Comparison of ENCODE assay signal across 22 mouse cellular contexts in genomic region chr2:23202900-23203670, GRCm38 (mm10). TPM values are rescaled to one million over a fixed set of nuclear protein-coding genes. Genes with fewer than 3 reads are reported as not detected.
DNase-seq lines count a peak whose midpoint lies in the region; ATAC-seq lines count a peak whose summit lies in the region.
"Had no signal": no experiment of that assay in that cellular context is flagged by ENCODE, and none has a peak within 500 bp of the region (broad histone marks: within the 10 kb centered on the region; RNA-seq: fewer than 3 reads in every experiment).

No protein-coding gene starts in this region.

- H3K27ac ChIP-seq in forebrain, embryonic 13.5 days, result no peak overlapping the region
- no peak overlapping the region for H3K27ac ChIP-seq in forebrain, embryonic 10.5 days
- H3K27ac ChIP-seq in hindbrain, embryonic 15.5 days (replicated peaks), result no peak overlapping the region
- H3K27ac ChIP-seq in hindbrain, embryonic 10.5 days, result no peak overlapping the region
- H3K27ac ChIP-seq in neural tube, embryonic 12.5 days, result no peak overlapping the region
- H3K27ac ChIP-seq in midbrain, embryonic 16.5 days (ENCODE audit: low read length), result no peak overlapping the region
- H3K27ac ChIP-seq in limb, embryonic 10.5 days, result no peak overlapping the region
- H3K27ac ChIP-seq: embryonic facial prominence, embryonic 13.5 days; heart, embryonic 13.5 days; limb, embryonic 15.5 days had no signal

- H3K4me3 ChIP-seq in forebrain, embryonic 13.5 days, result no peak overlapping the region
- H3K4me3 ChIP-seq in forebrain, embryonic 10.5 days, result no peak overlapping the region
- no peak overlapping the region for H3K4me3 ChIP-seq in hindbrain, embryonic 15.5 days
- no peak overlapping the region for H3K4me3 ChIP-seq in hindbrain, embryonic 10.5 days
- no peak overlapping the region for H3K4me3 ChIP-seq in neural tube, embryonic 12.5 days
- no peak overlapping the region for H3K4me3 ChIP-seq in midbrain, embryonic 16.5 days (ENCODE audit: low read depth, low read length)
- no peak overlapping the region for H3K4me3 ChIP-seq in limb, embryonic 10.5 days
- H3K4me3 ChIP-seq: embryonic facial prominence, embryonic 13.5 days; heart, embryonic 13.5 days; limb, embryonic 15.5 days had no signal

- no peaks in the 10 kb centered on the region for H3K27me3 ChIP-seq in forebrain, embryonic 13.5 days
- no peaks in the 10 kb centered on the region for H3K27me3 ChIP-seq in forebrain, embryonic 10.5 days (ENCODE audit: poor library complexity, severe bottlenecking)
- H3K27me3 ChIP-seq in hindbrain, embryonic 15.5 days, result no peaks in the 10 kb centered on the region
- H3K27me3 ChIP-seq in hindbrain, embryonic 10.5 days (ENCODE audit: insufficient read depth, poor library complexity, severe bottlenecking), result no peaks in the 10 kb centered on the region
- H3K27me3 ChIP-seq in neural tube, embryonic 12.5 days (replicated peaks), result no peaks in the 10 kb centered on the region
- H3K27me3 ChIP-seq in midbrain, embryonic 16.5 days (ENCODE audit: control insufficient read depth, insufficient read depth, low read depth, low read length), result no peaks in the 10 kb centered on the region
- no peaks in the 10 kb centered on the region for H3K27me3 ChIP-seq in limb, embryonic 10.5 days (ENCODE audit: low read depth, poor library complexity, severe bottlenecking)
- H3K27me3 ChIP-seq: embryonic facial prominence, embryonic 13.5 days; heart, embryonic 13.5 days; limb, embryonic 15.5 days had no signal

- ATAC-seq in forebrain, embryonic 13.5 days, result 0 out of 2 replicates have a peak, but pooled peaks have one; percentile 41
- ATAC-seq in hindbrain, embryonic 15.5 days (ENCODE audit: low FRiP score, low read depth), result peak; percentile 51; the same call in 1 of the 2 replicates
- ATAC-seq in neural tube, embryonic 12.5 days (ENCODE audit: low FRiP score, low read depth), result 0 out of 2 replicates have a peak, but pooled peaks have one; percentile 49
- ATAC-seq in midbrain, embryonic 16.5 days, result 0 out of 2 replicates have a peak, but pooled peaks have one; percentile 21

- peaks cover 20% of the 10 kb centered on the region for H3K36me3 ChIP-seq in forebrain, embryonic 13.5 days (ENCODE audit: poor library complexity, severe bottlenecking)
- peaks cover 30% of the 10 kb centered on the region for H3K36me3 ChIP-seq in forebrain, embryonic 10.5 days (replicated peaks)
- H3K36me3 ChIP-seq in hindbrain, embryonic 15.5 days, result peaks cover 27% of the 10 kb centered on the region
- H3K36me3 ChIP-seq in hindbrain, embryonic 10.5 days, result peaks cover 29% of the 10 kb centered on the region
- peaks cover 15% of the 10 kb centered on the region for H3K36me3 ChIP-seq in neural tube, embryonic 12.5 days
- peaks cover 6% of the 10 kb centered on the region for H3K36me3 ChIP-seq in midbrain, embryonic 16.5 days (ENCODE audit: control insufficient read depth, insufficient read depth, low read length)
- peaks cover 26% of the 10 kb centered on the region for H3K36me3 ChIP-seq in limb, embryonic 10.5 days

- no peak overlapping the region for H3K4me2 ChIP-seq in forebrain, embryonic 13.5 days
- no peak overlapping the region for H3K4me2 ChIP-seq in hindbrain, embryonic 15.5 days
- H3K4me2 ChIP-seq in neural tube, embryonic 12.5 days (replicated peaks), result no peak overlapping the region
- no peak overlapping the region for H3K4me2 ChIP-seq in midbrain, embryonic 16.5 days (ENCODE audit: low read length)
- H3K4me2 ChIP-seq: embryonic facial prominence, embryonic 13.5 days; heart, embryonic 13.5 days; limb, embryonic 15.5 days had no signal

- WGBS in forebrain, embryonic 13.5 days, result 64% methylated on average over 15 of the region's 15 CpGs
- 65% methylated on average over 15 of the region's 15 CpGs for WGBS in forebrain, embryonic 10.5 days
- WGBS in hindbrain, embryonic 15.5 days, result 66% methylated on average over 15 of the region's 15 CpGs
- 64% methylated on average over 15 of the region's 15 CpGs for WGBS in hindbrain, embryonic 10.5 days
- WGBS in neural tube, embryonic 12.5 days, result 64% methylated on average over 15 of the region's 15 CpGs
- 69% methylated on average over 15 of the region's 15 CpGs for WGBS in midbrain, embryonic 16.5 days
- WGBS in limb, embryonic 10.5 days, result 65% methylated on average over 15 of the region's 15 CpGs

- H3K4me1 ChIP-seq in forebrain, embryonic 13.5 days, result no peaks in the 10 kb centered on the region
- H3K4me1 ChIP-seq in forebrain, embryonic 10.5 days, result 0 out of 2 replicates have a peak, but pooled peaks cover 5% of the 10 kb centered on the region
- H3K4me1 ChIP-seq in hindbrain, embryonic 15.5 days (replicated peaks), result no peaks in the 10 kb centered on the region
- peaks cover 5% of the 10 kb centered on the region for H3K4me1 ChIP-seq in hindbrain, embryonic 10.5 days (replicated peaks)
- no peaks in the 10 kb centered on the region for H3K4me1 ChIP-seq in neural tube, embryonic 12.5 days
- H3K4me1 ChIP-seq in midbrain, embryonic 16.5 days (ENCODE audit: control insufficient read depth, insufficient read depth, low read length), result no peaks in the 10 kb centered on the region
- H3K4me1 ChIP-seq in limb, embryonic 10.5 days, result no peaks in the 10 kb centered on the region
- H3K4me1 ChIP-seq: embryonic facial prominence, embryonic 13.5 days; limb, embryonic 15.5 days had no signal

- DNase-seq in forebrain, embryonic 10.5 days (ENCODE audit: extremely low spot score, low spot score), result no peak
- no peak for DNase-seq in hindbrain, embryonic 10.5 days (ENCODE audit: low spot score)
- DNase-seq in neural tube, embryonic 10.5 days (ENCODE audit: extremely low spot score, low spot score), result no peak
- DNase-seq in limb, embryonic 10.5 days (ENCODE audit: low spot score), result no peak
- DNase-seq: adrenal gland, adult 8-10 months; cerebellum, adult 2 months; gastrocnemius, postnatal 36 days; kidney, adult 11 months; lung, postnatal 14 days; right cerebral cortex, postnatal 14 days had no signal

- no peak overlapping the region for H3K9ac ChIP-seq in forebrain, embryonic 13.5 days
- H3K9ac ChIP-seq in hindbrain, embryonic 15.5 days, result no peak overlapping the region
- H3K9ac ChIP-seq in neural tube, embryonic 12.5 days, result no peak overlapping the region
- H3K9ac ChIP-seq in midbrain, embryonic 16.5 days (ENCODE audit: low read depth, low read length), result no peak overlapping the region
- H3K9ac ChIP-seq: embryonic facial prominence, embryonic 13.5 days; heart, embryonic 13.5 days; limb, embryonic 15.5 days had no signal

- no peaks in the 10 kb centered on the region for H3K9me3 ChIP-seq in forebrain, embryonic 13.5 days (replicated peaks)
- no peaks in the 10 kb centered on the region for H3K9me3 ChIP-seq in forebrain, embryonic 10.5 days
- H3K9me3 ChIP-seq in hindbrain, embryonic 15.5 days, result no peaks in the 10 kb centered on the region
- no peaks in the 10 kb centered on the region for H3K9me3 ChIP-seq in hindbrain, embryonic 10.5 days
- H3K9me3 ChIP-seq in neural tube, embryonic 12.5 days, result no peaks in the 10 kb centered on the region
- no peaks in the 10 kb centered on the region for H3K9me3 ChIP-seq in midbrain, embryonic 16.5 days (replicated peaks; ENCODE audit: control insufficient read depth, low read length, poor library complexity, severe bottlenecking)
- no peaks in the 10 kb centered on the region for H3K9me3 ChIP-seq in limb, embryonic 10.5 days (replicated peaks)
- H3K9me3 ChIP-seq: embryonic facial prominence, embryonic 13.5 days; heart, embryonic 13.5 days; limb, embryonic 15.5 days had no signal

RNA-seq across cellular contexts. Expression of gene 4931423N10Rik, which starts 4.2 kb away (rescaled TPM):
- not detected in 2 replicates for polyA plus RNA-seq in forebrain, embryonic 13.5 days (2015; fragmentation: Nextera tagmentation; extraction: Ambion mirVana)
- polyA plus RNA-seq in forebrain, embryonic 10.5 days (2016; fragmentation: Nextera tagmentation; extraction: Ambion mirVana), result not detected in 2 replicates
- polyA plus RNA-seq in hindbrain, embryonic 15.5 days (2015; fragmentation: Nextera tagmentation; extraction: Ambion mirVana), result 0.08 TPM in 1 of 2 replicates, not detected in the other
- polyA plus RNA-seq in hindbrain, embryonic 10.5 days (2016; fragmentation: Nextera tagmentation; extraction: Ambion mirVana), result not detected in 2 replicates
- polyA plus RNA-seq in neural tube, embryonic 12.5 days (2016; fragmentation: Nextera tagmentation; extraction: Ambion mirVana), result not detected in 2 replicates
- polyA plus RNA-seq in midbrain, embryonic 16.5 days (2015; fragmentation: Nextera tagmentation; extraction: Ambion mirVana), result 0.22 TPM in 1 of 2 replicates, not detected in the other
- not detected in 2 replicates for polyA plus RNA-seq in limb, embryonic 10.5 days (2016; fragmentation: Nextera tagmentation; extraction: Ambion mirVana)
- polyA plus RNA-seq: embryonic facial prominence, embryonic 13.5 days; heart, embryonic 13.5 days; large intestine, adult 2 months; limb, embryonic 15.5 days; liver, embryonic 16.5 days; neural tube, embryonic 11.5 days; spleen, adult 2 months; stomach, embryonic 16.5 days had no signal

RNA-seq across cellular contexts. Expression of gene Yme1l1, which starts 46.9 kb away (rescaled TPM):
- 77.6 and 83.3 TPM in 2 replicates for polyA plus RNA-seq in forebrain, embryonic 13.5 days (2015; fragmentation: Nextera tagmentation; extraction: Ambion mirVana)
- 72.2 and 74.7 TPM in 2 replicates for polyA plus RNA-seq in forebrain, embryonic 10.5 days (2016; fragmentation: Nextera tagmentation; extraction: Ambion mirVana)
- 53.1 and 55.7 TPM in 2 replicates for polyA plus RNA-seq in hindbrain, embryonic 15.5 days (2015; fragmentation: Nextera tagmentation; extraction: Ambion mirVana)
- 56.0 and 71.0 TPM in 2 replicates for polyA plus RNA-seq in hindbrain, embryonic 10.5 days (2016; fragmentation: Nextera tagmentation; extraction: Ambion mirVana)
- polyA plus RNA-seq in neural tube, embryonic 12.5 days (2016; fragmentation: Nextera tagmentation; extraction: Ambion mirVana), result 75.1 and 76.3 TPM in 2 replicates
- 62.3 and 68.8 TPM in 2 replicates for polyA plus RNA-seq in midbrain, embryonic 16.5 days (2015; fragmentation: Nextera tagmentation; extraction: Ambion mirVana)
- 64.9 and 76.5 TPM in 2 replicates for polyA plus RNA-seq in limb, embryonic 10.5 days (2016; fragmentation: Nextera tagmentation; extraction: Ambion mirVana)

RNA-seq across cellular contexts. Expression of gene Mastl, which starts 47.3 kb away (rescaled TPM):
- polyA plus RNA-seq in forebrain, embryonic 13.5 days (2015; fragmentation: Nextera tagmentation; extraction: Ambion mirVana), result 10.2 and 10.7 TPM in 2 replicates
- 19.5 and 20.3 TPM in 2 replicates for polyA plus RNA-seq in forebrain, embryonic 10.5 days (2016; fragmentation: Nextera tagmentation; extraction: Ambion mirVana)
- 2.5 TPM in 2 replicates for polyA plus RNA-seq in hindbrain, embryonic 15.5 days (2015; fragmentation: Nextera tagmentation; extraction: Ambion mirVana)
- 13.3 and 16.6 TPM in 2 replicates for polyA plus RNA-seq in hindbrain, embryonic 10.5 days (2016; fragmentation: Nextera tagmentation; extraction: Ambion mirVana)
- polyA plus RNA-seq in neural tube, embryonic 12.5 days (2016; fragmentation: Nextera tagmentation; extraction: Ambion mirVana), result 8.1 TPM in 2 replicates
- polyA plus RNA-seq in midbrain, embryonic 16.5 days (2015; fragmentation: Nextera tagmentation; extraction: Ambion mirVana), result 1.8 and 2.0 TPM in 2 replicates
- 16.3 and 16.9 TPM in 2 replicates for polyA plus RNA-seq in limb, embryonic 10.5 days (2016; fragmentation: Nextera tagmentation; extraction: Ambion mirVana)
